Mouse (Mus musculus): Measurements from ENCODE around the gene Myo3a.

Myo3a gene

DNA sequence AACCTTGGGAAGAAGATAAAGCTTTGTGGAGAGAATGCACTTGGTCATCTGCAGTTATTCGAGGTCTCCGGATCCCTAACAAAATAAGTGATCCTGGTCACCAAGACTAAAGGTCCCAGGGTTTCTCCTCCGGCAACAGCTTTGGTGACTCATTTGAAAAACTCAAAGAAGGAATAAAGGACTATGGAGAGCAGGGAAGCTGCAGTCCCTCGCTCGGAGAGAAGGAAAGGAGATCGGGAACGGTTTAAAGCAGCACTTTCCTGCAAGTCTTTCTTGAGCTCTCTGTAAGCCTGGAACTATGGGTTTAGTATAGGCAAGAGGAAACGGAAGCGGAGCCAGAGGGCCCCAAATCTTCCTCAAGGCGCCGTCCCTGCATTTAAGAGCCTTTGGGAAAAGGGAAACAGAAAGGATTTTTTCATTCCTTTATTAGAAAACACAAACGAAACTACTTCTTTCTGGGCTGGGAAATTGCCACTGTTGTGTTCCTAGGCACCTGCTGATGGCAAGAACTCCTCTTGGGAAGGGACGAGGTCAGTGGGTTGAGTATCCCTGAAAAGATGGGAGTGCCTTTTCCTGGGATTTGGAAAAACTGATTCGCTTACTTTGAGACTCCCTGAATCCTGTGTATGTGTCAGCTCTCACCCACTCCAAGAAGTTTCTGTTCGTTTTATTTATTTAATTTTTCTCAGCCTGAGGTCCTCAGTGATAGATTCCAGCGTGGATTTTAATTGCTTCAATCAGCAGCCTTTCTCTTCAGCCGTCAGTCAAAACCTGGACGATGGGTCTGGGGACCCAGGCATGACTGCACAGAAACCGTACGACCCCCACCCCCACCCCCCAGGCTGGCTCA, 393.9 kb downstream of the Myo3a start:
- no peak for DNase-seq (ENCODE audit: low spot score in 2 of 2)

DNA sequence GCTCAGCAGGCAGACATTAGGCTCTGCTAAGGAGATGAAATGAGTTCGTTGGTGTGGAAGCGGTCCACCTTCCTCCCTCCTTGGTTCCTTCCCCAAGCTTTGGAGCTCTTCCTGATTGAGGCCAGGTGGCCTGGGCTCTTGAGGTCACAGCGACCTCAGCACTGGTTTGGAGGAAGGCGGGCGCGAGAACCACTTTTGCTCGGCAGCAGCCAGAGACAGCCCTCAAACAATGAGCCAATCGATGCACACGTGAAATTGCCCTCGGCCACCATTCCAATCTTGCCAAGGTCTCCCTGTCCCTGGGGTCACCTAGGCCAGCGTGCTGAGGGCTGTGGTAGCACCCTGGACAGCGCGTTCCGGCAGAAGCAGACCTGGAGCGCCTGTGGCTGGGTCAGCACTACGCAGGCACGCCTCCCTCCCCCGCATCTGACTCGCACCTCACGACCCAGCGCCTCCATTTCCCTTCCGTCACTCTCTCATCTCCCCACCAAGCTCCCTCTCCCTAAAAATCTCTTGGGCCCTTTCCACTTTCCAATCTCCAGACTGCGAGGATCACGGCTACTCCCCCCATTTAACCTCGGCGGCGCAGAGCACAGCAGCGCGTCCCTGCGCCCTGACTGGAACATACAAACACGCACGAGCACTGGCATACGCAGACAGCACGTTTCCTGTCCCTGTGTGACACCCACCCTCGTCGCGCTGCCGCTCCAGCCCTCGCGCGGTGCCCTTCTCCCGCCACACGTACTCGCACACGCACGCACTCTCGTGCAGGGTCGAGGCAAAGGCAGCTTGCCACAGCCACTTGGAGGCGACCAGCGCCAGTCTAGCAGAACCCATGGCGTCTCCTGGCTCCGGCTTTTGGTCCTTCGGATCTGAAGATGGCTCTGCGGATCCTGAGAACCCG, 394.8 kb downstream of the Myo3a start, which contains the start of gene Gad2:
Gene Gad2, plus strand, starts transcription at position 378 of the 904 bp plus-strand sequence.
- DNase-seq (ENCODE audit: low spot score in 2 of 2): peak in 1 of 2 experiments; percentile 60

DNA sequence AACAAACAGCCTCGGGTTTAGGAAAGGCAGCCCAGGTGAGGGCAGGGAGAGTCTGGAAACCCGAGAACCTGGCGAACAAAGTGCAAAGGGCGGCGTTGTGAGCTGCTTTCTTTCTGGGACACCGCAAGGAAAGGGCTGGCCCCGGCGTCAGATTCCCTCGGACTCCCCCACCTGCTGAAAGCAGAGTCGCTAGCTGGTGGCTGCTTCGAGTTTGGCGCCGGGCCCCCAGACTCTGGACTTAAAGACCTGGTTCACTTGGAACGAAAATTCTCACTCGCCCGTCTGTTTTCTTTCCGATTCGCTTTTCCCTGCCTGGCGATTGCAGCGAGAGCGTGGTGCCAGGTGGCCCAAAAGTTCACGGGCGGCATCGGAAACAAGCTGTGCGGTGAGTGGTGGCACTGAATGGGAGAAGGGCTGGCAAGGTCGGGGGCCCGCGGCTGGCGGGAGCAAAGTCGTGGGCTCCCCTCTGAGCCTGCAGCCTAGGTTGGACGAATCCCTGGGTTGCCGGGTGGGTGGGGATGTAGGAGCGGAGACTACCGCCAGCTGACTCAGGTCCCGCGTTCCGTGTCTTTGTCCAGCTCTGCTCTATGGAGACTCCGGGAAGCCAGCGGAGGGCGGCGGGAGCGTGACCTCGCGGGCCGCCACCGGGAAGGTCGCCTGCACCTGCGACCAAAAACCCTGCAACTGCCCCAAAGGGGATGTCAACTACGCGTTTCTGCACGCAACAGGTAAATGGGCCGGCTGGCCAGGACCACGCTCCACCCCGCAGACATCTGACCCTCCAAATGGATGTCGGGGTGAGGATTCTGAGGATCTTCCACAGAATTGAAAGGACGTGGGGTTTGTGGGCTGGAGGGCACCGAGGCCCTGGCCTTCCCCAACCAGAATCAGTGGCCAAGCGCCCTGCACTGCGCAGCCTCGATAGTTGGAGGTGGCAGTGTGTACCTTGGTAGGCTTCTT, 396.1 kb downstream of the Myo3a start:
- DNase-seq (ENCODE audit: low spot score in 2 of 2): no peak

DNA sequence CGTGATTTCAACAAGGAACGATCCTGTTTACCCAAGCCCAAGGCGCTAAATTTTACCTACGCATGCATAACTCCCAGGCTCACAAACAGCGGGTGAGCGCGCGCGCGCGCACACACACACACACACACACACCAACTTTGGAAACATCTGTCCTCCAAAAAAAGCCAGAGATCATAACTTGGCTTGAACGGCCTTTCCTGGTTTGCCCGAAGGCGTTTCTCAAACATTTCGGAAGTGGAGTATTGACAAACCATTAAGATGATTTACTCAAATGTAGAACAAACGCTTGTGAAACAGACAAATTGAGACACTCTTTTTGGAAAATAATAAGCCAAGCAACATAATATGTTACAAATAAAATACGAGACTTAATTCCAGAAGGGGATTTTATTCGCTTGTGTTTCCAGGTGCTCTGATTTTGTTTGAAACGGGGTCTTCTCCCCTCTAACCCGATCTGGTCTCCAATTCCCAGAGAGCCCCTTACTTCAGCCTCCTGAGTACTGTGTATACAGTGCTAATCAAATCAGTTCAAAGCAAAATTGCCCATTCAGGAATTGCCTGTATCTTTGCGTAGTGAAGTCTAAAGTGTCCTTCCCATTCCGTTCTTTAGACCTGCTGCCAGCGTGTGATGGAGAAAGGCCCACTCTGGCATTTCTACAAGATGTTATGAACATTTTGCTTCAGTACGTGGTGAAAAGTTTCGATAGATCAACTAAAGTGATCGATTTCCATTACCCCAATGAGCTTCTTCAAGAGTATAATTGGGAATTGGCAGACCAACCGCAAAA, 397.1 kb downstream of the Myo3a start:
- DNase-seq (ENCODE audit: low spot score in 2 of 2): no peak

DNA sequence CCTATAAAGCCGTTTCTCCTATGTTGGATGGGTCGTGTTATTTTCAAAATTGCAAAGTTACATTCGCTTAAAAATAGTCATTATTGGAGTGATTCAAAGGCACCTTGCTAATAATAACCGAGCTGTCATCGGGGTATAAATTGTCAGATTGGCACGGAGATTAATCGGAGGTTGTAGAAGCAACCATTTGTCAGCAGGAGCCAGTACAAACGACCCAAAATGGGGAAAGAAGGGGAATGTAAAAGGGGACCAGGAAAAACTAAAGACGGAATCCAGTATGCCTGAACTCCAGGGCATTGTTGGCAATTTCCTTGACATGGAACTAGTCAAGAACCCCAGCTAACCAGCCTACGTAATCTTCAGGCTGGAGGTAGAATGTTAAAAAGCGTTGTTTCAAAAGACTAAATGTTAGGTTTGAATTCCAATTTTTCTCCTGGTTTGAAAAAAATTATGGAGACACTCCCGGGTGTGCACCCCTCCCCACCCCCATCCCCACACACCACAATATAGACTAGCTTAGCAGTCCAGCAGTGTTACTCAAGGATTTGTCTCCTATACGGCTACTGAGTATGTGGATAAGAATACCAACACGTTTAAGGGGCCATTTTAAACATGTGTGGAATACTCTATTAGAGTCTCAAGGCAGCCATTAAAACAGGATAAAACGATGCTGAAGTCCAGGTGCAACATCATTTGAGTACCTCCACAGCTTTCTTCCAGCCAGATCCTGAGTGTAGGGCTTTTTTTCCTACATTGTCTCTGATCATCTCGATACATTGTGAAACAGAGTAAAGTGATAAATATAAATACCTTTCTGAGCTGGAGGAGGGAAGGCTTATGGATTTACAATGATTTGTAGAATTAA, 398.0 kb downstream of the Myo3a start:
- no peak for DNase-seq (ENCODE audit: low spot score in 2 of 2)

DNA sequence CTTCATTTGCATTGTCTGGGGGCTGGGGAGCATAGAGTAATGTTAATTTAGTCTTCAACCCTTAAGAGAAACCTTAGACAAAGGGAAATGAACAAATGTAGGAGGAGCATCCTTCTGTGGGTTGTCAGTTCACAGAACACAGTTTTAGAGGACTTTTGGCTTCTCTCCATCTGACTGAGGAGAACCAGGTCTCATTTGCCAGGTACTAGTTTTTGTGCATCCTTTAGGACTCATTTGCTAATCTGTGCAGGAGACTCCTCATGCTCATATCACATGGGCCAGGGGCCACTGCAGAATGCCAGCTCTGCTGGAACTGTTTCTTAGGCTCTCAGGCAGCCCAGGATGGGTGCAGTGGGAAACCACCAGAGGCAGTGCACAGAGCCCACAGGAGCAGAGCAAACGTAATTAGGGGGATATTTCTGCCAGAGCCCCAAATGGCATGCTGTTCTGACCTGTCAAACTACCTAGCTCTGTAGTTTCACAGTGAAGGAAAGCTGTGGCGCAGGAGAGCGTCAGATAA, 399.9 kb downstream of the Myo3a start:
- DNase-seq (ENCODE audit: low spot score in 2 of 2): no peak

DNA sequence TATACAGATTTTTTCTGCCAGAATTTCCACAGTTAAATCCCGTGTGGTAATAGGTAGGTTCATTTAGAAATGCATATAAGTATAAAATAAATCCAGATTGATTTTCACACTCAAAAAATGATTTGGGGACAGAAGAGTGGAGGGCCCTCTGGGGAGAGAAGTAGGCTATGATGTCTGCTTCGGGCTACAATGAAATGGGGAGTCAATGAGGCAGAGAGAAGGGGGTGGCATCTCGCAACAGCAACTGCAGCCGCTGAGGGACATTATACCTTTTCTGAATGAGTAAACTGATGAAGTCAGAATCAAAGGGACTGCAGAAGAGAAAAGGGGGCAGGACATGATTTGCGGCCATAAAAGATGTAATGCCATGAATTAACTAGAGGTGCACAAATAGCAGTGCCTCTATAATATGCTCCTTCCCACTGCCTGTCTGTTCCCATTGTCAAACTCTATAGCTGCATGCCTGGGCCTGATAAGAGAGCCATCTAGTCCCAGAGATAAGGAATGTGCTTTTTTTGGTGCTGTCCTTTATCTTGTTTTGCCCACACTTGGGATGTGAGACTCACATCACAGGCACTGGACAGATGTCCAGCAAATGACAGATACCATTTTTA, 400.6 kb downstream of the Myo3a start:
- no peak for DNase-seq (ENCODE audit: low spot score in 2 of 2)

DNA sequence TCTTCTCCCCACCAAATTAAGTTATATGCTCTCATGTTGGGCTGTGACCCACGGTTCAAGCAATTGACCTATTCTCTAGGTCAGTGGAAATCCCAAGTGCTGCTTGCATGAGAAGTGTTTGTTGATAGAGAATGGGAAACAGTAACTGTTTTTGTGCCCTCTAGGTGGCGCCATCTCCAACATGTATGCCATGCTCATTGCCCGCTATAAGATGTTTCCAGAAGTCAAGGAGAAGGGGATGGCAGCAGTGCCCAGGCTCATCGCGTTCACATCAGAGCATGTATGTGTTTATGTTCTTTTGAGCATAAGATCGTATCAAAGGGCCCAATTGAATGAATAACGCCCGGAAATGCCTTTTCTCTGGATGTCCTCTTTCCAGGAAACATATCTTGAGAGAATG, 407.5 kb downstream of the Myo3a start:
- no peak for DNase-seq (ENCODE audit: low spot score in 2 of 2)

DNA sequence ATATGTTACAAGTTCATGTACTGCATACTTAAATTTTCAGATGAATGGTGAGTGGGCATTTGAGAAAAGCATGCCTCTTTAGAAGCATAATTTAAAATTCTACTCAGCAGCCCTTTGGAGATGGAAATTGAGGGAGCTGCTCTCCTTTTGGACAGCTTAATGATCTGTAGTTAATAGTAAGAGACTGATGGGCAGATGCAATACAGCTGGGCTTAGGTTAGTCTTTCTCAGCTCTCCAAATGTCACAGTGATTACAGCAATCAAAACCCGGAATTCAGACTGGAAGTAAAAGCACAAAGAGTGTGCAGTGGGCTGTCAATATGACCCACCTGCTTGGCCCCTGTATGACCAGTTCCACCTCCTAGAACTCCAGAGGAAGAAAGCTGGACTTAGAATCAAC, 418.8 kb downstream of the Myo3a start:
- no peak for DNase-seq (ENCODE audit: low spot score in 2 of 2)

DNA sequence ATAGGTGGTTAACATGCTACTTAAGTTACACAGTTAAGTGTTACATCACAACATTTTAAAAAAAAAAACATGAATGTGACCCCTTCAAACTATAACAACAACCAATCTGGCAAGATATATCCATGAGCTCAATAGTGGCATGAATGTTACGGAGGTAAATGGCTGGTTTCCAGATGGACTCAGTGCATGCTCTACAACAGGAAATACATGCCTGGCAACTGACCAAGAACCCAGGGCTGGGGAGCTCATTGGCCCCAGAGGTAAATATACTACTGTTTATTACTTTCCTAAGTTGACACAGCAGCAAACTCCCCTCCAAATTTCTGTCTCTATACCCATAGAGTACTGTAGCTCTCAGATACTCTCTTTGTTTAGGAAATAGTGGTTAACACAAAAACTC, 421.1 kb downstream of the Myo3a start:
- DNase-seq (ENCODE audit: low spot score in 2 of 2): no peak

DNA sequence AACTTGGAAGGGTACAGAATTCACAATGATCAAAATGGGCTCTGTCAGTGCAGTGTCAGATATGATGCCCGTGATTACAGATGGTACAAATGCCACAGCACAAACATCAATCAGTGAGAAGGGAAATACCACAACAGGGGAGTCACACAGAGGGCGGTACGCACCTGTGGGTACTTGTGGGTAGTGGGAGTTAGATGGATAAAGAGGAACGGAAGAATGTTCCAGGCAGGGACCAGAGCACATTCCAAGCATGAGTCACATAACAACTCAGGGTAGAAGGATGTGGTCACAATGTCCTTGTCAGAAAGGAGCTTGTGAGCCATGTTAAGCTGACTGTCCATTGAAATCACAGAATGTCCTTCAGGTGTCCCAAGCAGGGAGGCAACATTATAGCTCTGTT, 424.5 kb downstream of the Myo3a start:
- no peak for DNase-seq (ENCODE audit: low spot score in 2 of 2)

DNA sequence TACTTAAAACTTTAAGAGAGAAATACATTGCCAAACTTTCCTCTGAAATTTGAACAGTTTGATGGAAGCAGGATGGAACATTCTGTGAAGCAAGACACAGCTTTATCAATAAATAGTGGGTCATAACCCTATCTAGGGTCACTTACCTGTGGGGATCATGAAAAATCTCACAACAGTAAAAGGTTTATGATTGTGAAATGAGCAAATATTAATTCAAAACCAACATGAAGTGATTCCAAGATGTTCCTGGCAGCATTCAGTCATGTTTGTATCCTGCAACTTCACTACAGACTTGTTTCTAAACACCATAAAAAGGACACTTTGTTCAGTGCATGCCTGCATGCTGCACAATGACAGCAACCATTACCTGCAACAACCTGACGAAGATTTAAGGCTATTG, 436.4 kb downstream of the Myo3a start:
- no peak for DNase-seq (ENCODE audit: low spot score in 2 of 2)

Measured in spleen, postnatal 4 days (tissue).